Mouse (Mus musculus) cerebellum, adult 2 months (tissue): ENCODE measurements around the gene Ncbp1. TPM values are rescaled to one million over a fixed set of nuclear protein-coding genes. Genes with fewer than 3 reads are reported as not detected.
"Not testable (repeated sequence)": the region's sequence is repeated elsewhere in the genome, so short reads cannot be mapped to it uniquely, and the experiment has no call there.

Source experiments
- DNase-seq, 2 experiments: peaks; one replicate each; pipeline ENCODE4 v3.0.0; 2021
- H3K27ac ChIP-seq: fragments of 200-500 bp; 2 replicates; pipeline ENCODE4 v1.5.1; 2012; ENCODE audit warnings: low read length, control low read depth, inconsistent platforms; ENCODE audit not compliant: insufficient read depth
- H3K27me3 ChIP-seq: fragments of 200-500 bp; 2 replicates; pipeline ENCODE4 v1.6.1; 2012; ENCODE audit warnings: inconsistent platforms, mild to moderate bottlenecking, low read length, moderate library complexity; ENCODE audit not compliant: control insufficient read depth, insufficient read depth
- H3K4me1 ChIP-seq: fragments of 200-500 bp; 2 replicates; pipeline ENCODE4 v1.6.1; 2011; ENCODE audit warnings: low read length; ENCODE audit not compliant: control insufficient read depth, insufficient read depth
- H3K4me3 ChIP-seq: fragments of 200-500 bp; replicated peaks from 2 replicates; pipeline ENCODE3; 2011; ENCODE audit warnings: mild to moderate bottlenecking, low read depth, low read length, control low read depth; ENCODE audit not compliant: insufficient read depth
- CTCF ChIP-seq: fragments of 200-500 bp; IDR thresholded peaks from 2 replicates; pipeline ENCODE4 v1.5.1; 2011; ENCODE audit warnings: low read depth, mild to moderate bottlenecking, control low read depth, low read length, moderate library complexity, borderline replicate concordance; ENCODE audit not compliant: insufficient read depth
- POLR2A ChIP-seq: fragments of 200-500 bp; IDR thresholded peaks from 2 replicates; pipeline ENCODE4 v1.6.1; 2011; ENCODE audit warnings: low read length, control low read depth, borderline replicate concordance; ENCODE audit not compliant: insufficient read depth
- WGBS: fragments of 180-500 bp; shearing (Covaris S2); methylation state at CpG from one replicate; pipeline ENCODE4 v1.1.7; 2018; 5-methylcytosine and 5-hydroxymethylcytosine counted together
- polyA plus RNA-seq: library from polyadenylated mRNA; depleted of rRNA; stranded (reverse); fragments of >200 nt; gene quantifications from 2 replicates; pipeline ENCODE4 v1.2.3, GENCODE M21; 2012

Ncbp1 gene
- polyA plus RNA-seq, 1 experiment: 61.2 TPM

GRCm38 (mm10) chr4:46177018-46177417 is 38.6 kb downstream of the Ncbp1 start:
- Histone ChIP-seq H3K27ac (no peak overlapping the region), H3K27me3 (no peaks in the 10 kb centered on the region), H3K4me3 (no peak overlapping the region), H3K4me1 (no peaks in the 10 kb centered on the region)
- DNase-seq: no peak
- 52% methylated on average over 5 of the region's 5 CpGs for WGBS
- TF ChIP-seq POLR2A (no peak), CTCF (no peak)

GRCm38 (mm10) chr4:46177496-46177895 is 39.1 kb downstream of the Ncbp1 start:
- TF ChIP-seq CTCF (no peak), POLR2A (no peak)
- Histone ChIP-seq H3K27ac (no peak overlapping the region), H3K4me3 (no peak overlapping the region), H3K4me1 (no peaks in the 10 kb centered on the region), H3K27me3 (no peaks in the 10 kb centered on the region)
- no peak for DNase-seq
- 91% methylated on average over 7 of the region's 7 CpGs for WGBS

GRCm38 (mm10) chr4:46181168-46181567 is 42.8 kb downstream of the Ncbp1 start:
- Histone ChIP-seq H3K27ac (no peak overlapping the region), H3K4me3 (no peak overlapping the region), H3K27me3 (no peaks in the 10 kb centered on the region), H3K4me1 (no peaks in the 10 kb centered on the region)
- WGBS: 81% methylated on average over 6 of the region's 6 CpGs
- DNase-seq: no peak
- no peak for TF ChIP-seq POLR2A
- TF ChIP-seq CTCF: no peak

- no peak for DNase-seq
- Histone ChIP-seq H3K27me3 (no peaks in the 10 kb centered on the region), H3K27ac (no peak overlapping the region), H3K4me3 (no peak overlapping the region), H3K4me1 (no peaks in the 10 kb centered on the region)
- WGBS: 86% methylated on average over 7 of the region's 7 CpGs
- TF ChIP-seq POLR2A (no peak), CTCF (no peak)
Observed at GRCm38 (mm10) chr4:46182181-46182580, 43.8 kb downstream of the Ncbp1 start.

- TF ChIP-seq POLR2A (no peak), CTCF (no peak)
- Histone ChIP-seq H3K4me1 (no peaks in the 10 kb centered on the region), H3K27ac (no peak overlapping the region), H3K27me3 (no peaks in the 10 kb centered on the region), H3K4me3 (no peak overlapping the region)
- DNase-seq: no peak
- WGBS: 86% methylated on average over 8 of the region's 8 CpGs
Observed at GRCm38 (mm10) chr4:46185423-46185822, 47.0 kb downstream of the Ncbp1 start.

GRCm38 (mm10) chr4:46185890-46186289 is 47.5 kb downstream of the Ncbp1 start:
- no peaks in the 10 kb centered on the region for H3K4me1 ChIP-seq
- 86% methylated on average over 9 of the region's 9 CpGs for WGBS
- TF ChIP-seq POLR2A (no peak), CTCF (no peak)

GRCm38 (mm10) chr4:46186466-46186865 is 48.1 kb downstream of the Ncbp1 start:
- WGBS: 32% methylated on average over 3 of the region's 3 CpGs
- no peak for TF ChIP-seq CTCF
- no peak for TF ChIP-seq POLR2A
- no peaks in the 10 kb centered on the region for H3K4me1 ChIP-seq
- no peak overlapping the region for H3K4me3 ChIP-seq
- no peak overlapping the region for H3K27ac ChIP-seq
- no peak for DNase-seq
- no peaks in the 10 kb centered on the region for H3K27me3 ChIP-seq

More at GRCm38 (mm10) chr4:46185890-46186289, 47.5 kb downstream of the Ncbp1 start:
- Histone ChIP-seq H3K27me3 (no peaks in the 10 kb centered on the region), H3K4me3 (no peak overlapping the region), H3K27ac (no peak overlapping the region)
- no peak for DNase-seq

- peak in 1 of 2 experiments; percentile 38 for DNase-seq
- H3K27me3 ChIP-seq, H3K4me3 ChIP-seq, H3K27ac ChIP-seq, H3K4me1 ChIP-seq: not testable (repeated sequence)
Observed at GRCm38 (mm10) chr4:46192011-46192410, 53.6 kb downstream of the Ncbp1 start.

- under 1% methylated on average over 69 of the region's 70 CpGs for WGBS
- Histone ChIP-seq H3K27me3 (no peaks in the 10 kb centered on the region), H3K27ac (peak within 1 kb of the TSS; percentile 78), H3K4me3 (peak within 1 kb of the TSS; percentile 61), H3K4me1 (0 out of 2 replicates have a peak, but pooled peaks cover 6% of the 10 kb centered on the region)
- DNase-seq: peak; percentile 97
- peak; percentile 97 for TF ChIP-seq POLR2A
- TF ChIP-seq CTCF: no peak
Observed at GRCm38 (mm10) chr4:46195781-46196487, 57.5 kb downstream of the Ncbp1 start, which contains the start of gene Xpa. Xpa (minus strand) TSS chr4:46196311.
